Mouse (Mus musculus) liver, embryonic 16.5 days (tissue): ENCODE data around the gene C1rl. TPM values are rescaled to one million over a fixed set of nuclear protein-coding genes. Genes with fewer than 3 reads are reported as not detected.
A peak's percentile ranks its signal among the peaks of the same experiment; 100 is the strongest.

Source experiments
- ATAC-seq: fragments of 200-750 bp; cut with Nextera tagmentation; 2 replicates; pipeline ENCODE4 v1.8.0; 2017; ENCODE audit warnings: low read depth, mild to moderate bottlenecking, moderate number of reproducible peaks, moderate library complexity
- H3K27ac ChIP-seq: fragments of 300-500 bp; sonication (generic); 2 replicates; pipeline ENCODE4 v1.5.1; 2014; ENCODE audit warnings: mild to moderate bottlenecking, low read length
- H3K27me3 ChIP-seq: fragments of 300-500 bp; sonication (generic); 2 replicates; pipeline ENCODE4 v1.6.1; 2014; ENCODE audit warnings: low read depth, low read length, mixed read lengths; ENCODE audit not compliant: control insufficient read depth, insufficient read depth
- H3K36me3 ChIP-seq: fragments of 300-500 bp; sonication (generic); 2 replicates; pipeline ENCODE4 v1.6.1; 2014; ENCODE audit warnings: mild to moderate bottlenecking; ENCODE audit not compliant: control insufficient read depth, insufficient read depth
- H3K4me1 ChIP-seq: fragments of 300-500 bp; sonication (generic); 2 replicates; pipeline ENCODE4 v1.6.1; 2014; ENCODE audit warnings: low read depth, low read length, mixed read lengths; ENCODE audit not compliant: control insufficient read depth
- H3K4me2 ChIP-seq: fragments of 300-500 bp; sonication (generic); 2 replicates; pipeline ENCODE4 v1.6.1; 2014; ENCODE audit warnings: low read depth, low read length, mixed read lengths
- H3K4me3 ChIP-seq: fragments of 300-500 bp; sonication (generic); 2 replicates; pipeline ENCODE4 v1.5.1; 2014; ENCODE audit warnings: low read depth, mild to moderate bottlenecking, low read length
- H3K9ac ChIP-seq: fragments of 300-500 bp; sonication (generic); 2 replicates; pipeline ENCODE4 v1.6.1; 2014; ENCODE audit warnings: low read depth, low read length
- H3K9me3 ChIP-seq: fragments of 300-500 bp; sonication (generic); replicated peaks from 2 replicates; pipeline ENCODE4 v1.6.1; 2016; ENCODE audit warnings: low read length; ENCODE audit not compliant: control insufficient read depth
- WGBS: fragments of 180-500 bp; shearing (Covaris S2); extraction: QIAGEN DNeasy Blood & Tissue Kit; methylation state at CpG from one replicate; pipeline ENCODE4 v1.1.7; 2014; ENCODE audit not compliant: insufficient replicate concordance; 5-methylcytosine and 5-hydroxymethylcytosine counted together
- polyA plus RNA-seq: library from polyadenylated mRNA; unstranded; fragments of >200 nt; fragmentation: Nextera tagmentation; extraction: Ambion mirVana; gene quantifications from 2 replicates; pipeline ENCODE4 v1.2.1, GENCODE M21; 2015

Gene C1rl
- 14.1 and 15.8 TPM in 2 replicates for polyA plus RNA-seq

- H3K9ac ChIP-seq: peak within 1 kb of the TSS; percentile 34
- H3K4me1 ChIP-seq: peaks cover 15% of the 10 kb centered on the region
- ATAC-seq: peak; percentile 88
- H3K4me2 ChIP-seq: peak within 1 kb of the TSS; percentile 43
- H3K4me3 ChIP-seq: peak within 1 kb of the TSS; percentile 15
- H3K27ac ChIP-seq: peak within 1 kb of the TSS; percentile 80
- H3K36me3 ChIP-seq: no peaks in the 10 kb centered on the region; the same call in 1 of the 2 replicates
- no peaks in the 10 kb centered on the region for H3K27me3 ChIP-seq
- 2% methylated on average over 4 of the region's 4 CpGs for WGBS
- no peaks in the 10 kb centered on the region for H3K9me3 ChIP-seq
These were observed at the start of gene C1rl for GRCm38 (mm10) chr6:124492842-124493561. Gene C1rl (plus strand): TSS chr6:124493113.

GRCm38 (mm10) chr6:124443338-124443737, 49.6 kb upstream of the C1rl start:
- 82% methylated on average over 2 of the region's 2 CpGs for WGBS
- ATAC-seq: no peak
- no peak overlapping the region for H3K4me2 ChIP-seq
- H3K9ac ChIP-seq: no peak overlapping the region
- H3K27ac ChIP-seq: no peak overlapping the region
- no peaks in the 10 kb centered on the region for H3K36me3 ChIP-seq
- H3K4me1 ChIP-seq: peaks cover 2% of the 10 kb centered on the region
- H3K4me3 ChIP-seq: no peak overlapping the region
- H3K27me3 ChIP-seq: no peaks in the 10 kb centered on the region
- no peaks in the 10 kb centered on the region for H3K9me3 ChIP-seq

GRCm38 (mm10) chr6:124446024-124446423, 46.9 kb upstream of the C1rl start:
- Histone ChIP-seq H3K36me3 (no peaks in the 10 kb centered on the region), H3K27ac (no peak overlapping the region), H3K9ac (no peak overlapping the region), H3K9me3 (no peaks in the 10 kb centered on the region), H3K4me2 (no peak overlapping the region), H3K27me3 (no peaks in the 10 kb centered on the region), H3K4me3 (no peak overlapping the region), H3K4me1 (peaks cover 4% of the 10 kb centered on the region)
- ATAC-seq: no peak
- 75% methylated on average over 2 of the region's 2 CpGs for WGBS

- H3K27ac ChIP-seq: no peak overlapping the region
- no peak overlapping the region for H3K9ac ChIP-seq
These were observed 46.5 kb upstream of the C1rl start for GRCm38 (mm10) chr6:124446459-124446858.

GRCm38 (mm10) chr6:124447356-124447755, 45.6 kb upstream of the C1rl start:
- Histone ChIP-seq H3K36me3 (no peaks in the 10 kb centered on the region), H3K4me1 (peaks cover 13% of the 10 kb centered on the region), H3K4me3 (no peak overlapping the region), H3K27ac (no peak overlapping the region), H3K27me3 (no peaks in the 10 kb centered on the region), H3K9me3 (no peaks in the 10 kb centered on the region), H3K9ac (no peak overlapping the region), H3K4me2 (no peak overlapping the region)
- ATAC-seq: no peak
- 61% methylated on average over 2 of the region's 2 CpGs for WGBS

More at GRCm38 (mm10) chr6:124446459-124446858, 46.5 kb upstream of the C1rl start:
- ATAC-seq: no peak
- H3K36me3 ChIP-seq: no peaks in the 10 kb centered on the region
- H3K4me1 ChIP-seq: peaks cover 4% of the 10 kb centered on the region
- no peaks in the 10 kb centered on the region for H3K27me3 ChIP-seq
- WGBS: 79% methylated on average over 9 of the region's 9 CpGs
- no peak overlapping the region for H3K4me3 ChIP-seq
- no peaks in the 10 kb centered on the region for H3K9me3 ChIP-seq
- no peak overlapping the region for H3K4me2 ChIP-seq

- H3K4me1 ChIP-seq: peaks cover 15% of the 10 kb centered on the region
- 62% methylated on average over 10 of the region's 10 CpGs for WGBS
- no peak overlapping the region for H3K9ac ChIP-seq
- H3K4me3 ChIP-seq: no peak overlapping the region
- H3K27ac ChIP-seq: no peak overlapping the region
- H3K4me2 ChIP-seq: no peak overlapping the region
- no peaks in the 10 kb centered on the region for H3K9me3 ChIP-seq
- ATAC-seq: peak; percentile 32; the same call in 1 of the 2 replicates
- H3K36me3 ChIP-seq: no peaks in the 10 kb centered on the region
- no peaks in the 10 kb centered on the region for H3K27me3 ChIP-seq
These were observed 44.6 kb upstream of the C1rl start for GRCm38 (mm10) chr6:124448186-124448852.

- Histone ChIP-seq H3K27ac (no peak overlapping the region), H3K27me3 (no peaks in the 10 kb centered on the region), H3K9me3 (no peaks in the 10 kb centered on the region), H3K9ac (no peak overlapping the region), H3K4me2 (no peak overlapping the region), H3K36me3 (no peaks in the 10 kb centered on the region), H3K4me1 (peaks cover 15% of the 10 kb centered on the region), H3K4me3 (no peak overlapping the region)
- 71% methylated on average over 16 of the region's 16 CpGs for WGBS
- no peak for ATAC-seq
These were observed 43.8 kb upstream of the C1rl start for GRCm38 (mm10) chr6:124448959-124449667.

GRCm38 (mm10) chr6:124449668-124450383, 43.1 kb upstream of the C1rl start:
- Histone ChIP-seq H3K9ac (no peak overlapping the region), H3K27me3 (no peaks in the 10 kb centered on the region), H3K9me3 (no peaks in the 10 kb centered on the region), H3K4me2 (no peak overlapping the region), H3K36me3 (no peaks in the 10 kb centered on the region), H3K4me3 (no peak overlapping the region), H3K4me1 (peaks cover 15% of the 10 kb centered on the region), H3K27ac (no peak overlapping the region)
- 75% methylated on average over 18 of the region's 18 CpGs for WGBS
- ATAC-seq: no peak
